8 mouse cellular contexts compared by ENCODE assay signal in the genomic region with DNA sequence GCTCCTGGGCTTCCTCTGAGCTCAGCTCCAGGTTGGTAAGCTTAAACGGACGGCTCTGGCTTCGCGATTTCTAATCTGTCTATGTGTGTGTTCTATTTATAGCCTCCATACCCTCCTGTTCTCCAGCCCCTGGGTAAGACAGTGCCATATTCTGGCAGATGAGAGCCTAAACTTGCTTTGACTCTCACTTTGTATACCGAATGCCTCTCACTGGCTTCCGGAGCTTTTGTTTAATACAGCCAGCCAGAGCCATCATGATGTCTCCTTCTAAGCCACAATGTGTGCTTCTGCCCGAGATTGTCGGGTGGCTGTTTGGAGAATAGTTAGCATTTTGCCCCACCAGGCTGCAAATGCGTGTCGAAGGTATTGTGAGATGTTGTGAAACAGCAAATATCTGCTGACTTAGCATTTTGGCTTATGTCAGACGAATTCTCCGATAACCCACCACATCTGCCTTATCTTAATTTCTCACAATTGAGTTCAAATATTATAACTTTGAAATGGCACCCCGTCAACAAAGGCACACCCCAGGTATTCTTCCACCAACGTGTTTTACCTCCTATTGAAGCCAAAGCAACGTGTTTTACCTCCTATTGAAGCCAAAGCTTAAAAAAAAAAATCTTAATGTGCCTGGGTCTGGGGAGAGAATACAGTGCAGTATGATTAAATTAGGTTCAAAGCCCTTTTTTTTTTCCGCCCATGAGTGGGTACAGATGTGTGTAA.
A peak's percentile ranks its signal among the peaks of the same experiment; 100 is the strongest.
DNase-seq lines count a peak whose midpoint lies in the region; ATAC-seq and TF ChIP-seq lines count a peak whose summit lies in the region.

No protein-coding gene starts in this region.

- H3K4me3 ChIP-seq in kidney, embryonic 15.5 days (replicated peaks) = peak overlapping the region; percentile 35
- peak overlapping the region; percentile 52 for H3K4me3 ChIP-seq in hindbrain, embryonic 12.5 days
- H3K4me3 ChIP-seq in limb, embryonic 14.5 days (replicated peaks; ENCODE audit: low read length) = peak overlapping the region; percentile 35

- no peaks in the 10 kb centered on the region for H3K9me3 ChIP-seq in kidney, embryonic 15.5 days (replicated peaks)
- no peaks in the 10 kb centered on the region for H3K9me3 ChIP-seq in hindbrain, embryonic 12.5 days (replicated peaks)
- H3K9me3 ChIP-seq in limb, embryonic 14.5 days (ENCODE audit: control insufficient read depth, low read length) = no peaks in the 10 kb centered on the region

- TF ChIP-seq POLR2A in limb, embryonic 14.5 days (IDR thresholded peaks at IDR 0.05; ENCODE audit: borderline replicate concordance, extremely low read depth, insufficient read depth, insufficient read length) = no peak

- DNase-seq in kidney, adult 11 months = no peak
- no peak for DNase-seq in limb, embryonic 14.5 days (ENCODE audit: low spot score)
- DNase-seq in right cerebral cortex, postnatal 14 days = peak; percentile 42
- no peak for DNase-seq in adrenal gland, adult 2 months
- DNase-seq in MN1 (ENCODE audit: low spot score) = no peak

- H3K4me2 ChIP-seq in kidney, embryonic 15.5 days = peak overlapping the region; percentile 64
- peak overlapping the region; percentile 62 for H3K4me2 ChIP-seq in hindbrain, embryonic 12.5 days (replicated peaks)
- H3K4me2 ChIP-seq in limb, embryonic 14.5 days (replicated peaks; ENCODE audit: low read depth, low read length, severe bottlenecking) = peak overlapping the region; percentile 55

- peaks cover 27% of the 10 kb centered on the region for H3K27me3 ChIP-seq in kidney, embryonic 15.5 days
- peaks cover 3% of the 10 kb centered on the region; the same call in 1 of the 2 replicates for H3K27me3 ChIP-seq in hindbrain, embryonic 12.5 days
- 0 out of 2 replicates have a peak, but pooled peaks cover 6% of the 10 kb centered on the region for H3K27me3 ChIP-seq in limb, embryonic 14.5 days (ENCODE audit: control insufficient read depth, insufficient read depth, low read length)

- 4% methylated on average over 16 of the region's 16 CpGs for WGBS in kidney, embryonic 15.5 days
- WGBS in hindbrain, embryonic 12.5 days = 3% methylated on average over 16 of the region's 16 CpGs
- whole genome bisulfite sequencing in limb, embryonic 14.5 days = 4% methylated on average over 16 of the region's 16 CpGs

- no peaks in the 10 kb centered on the region for H3K36me3 ChIP-seq in kidney, embryonic 15.5 days
- no peaks in the 10 kb centered on the region for H3K36me3 ChIP-seq in hindbrain, embryonic 12.5 days
- no peaks in the 10 kb centered on the region for H3K36me3 ChIP-seq in limb, embryonic 14.5 days (ENCODE audit: control insufficient read depth, insufficient read depth, low read length)

- H3K4me1 ChIP-seq in kidney, embryonic 15.5 days = peaks cover 17% of the 10 kb centered on the region
- H3K4me1 ChIP-seq in hindbrain, embryonic 12.5 days = peaks cover 18% of the 10 kb centered on the region
- H3K4me1 ChIP-seq in limb, embryonic 14.5 days (ENCODE audit: control insufficient read depth, insufficient read depth, low read length) = no peaks in the 10 kb centered on the region

- no peak for ATAC-seq in kidney, embryonic 15.5 days (replicated peaks; ENCODE audit: low FRiP score)
- ATAC-seq in common myeloid progenitor, adult 5-6 weeks (replicated peaks; ENCODE audit: low read depth, poor library complexity, severe bottlenecking) = peak; percentile 41
- ATAC-seq in hindbrain, embryonic 12.5 days (ENCODE audit: low FRiP score) = peak; percentile 67
- ATAC-seq in limb, embryonic 14.5 days (ENCODE audit: low FRiP score, low read depth) = no peak; the same call in 1 of the 2 replicates

- no peak overlapping the region for H3K9ac ChIP-seq in kidney, embryonic 15.5 days
- peak overlapping the region; percentile 72 for H3K9ac ChIP-seq in hindbrain, embryonic 12.5 days
- peak overlapping the region; percentile 44 for H3K9ac ChIP-seq in limb, embryonic 14.5 days (ENCODE audit: low read depth, low read length, severe bottlenecking)

- H3K27ac ChIP-seq in kidney, embryonic 15.5 days = no peak overlapping the region
- H3K27ac ChIP-seq in hindbrain, embryonic 12.5 days = peak overlapping the region; percentile 72
- H3K27ac ChIP-seq in limb, embryonic 14.5 days (replicated peaks; ENCODE audit: low read depth, low read length) = no peak overlapping the region

Comparison
In these comparisons a context has a peak if more than half of its experiments do, and no peak if none do; other contexts are left out.
1. ATAC-seq: peak in common myeloid progenitor, adult 5-6 weeks (single experiment) and hindbrain, embryonic 12.5 days (single experiment); none in kidney, embryonic 15.5 days (single experiment) and limb, embryonic 14.5 days (single experiment).
2. Peak in every context shown above with its lines, with median percentiles within 50 percentile points of each other: H3K4me2 ChIP-seq and H3K4me3 ChIP-seq.